Mouse (Mus musculus) spleen, postnatal 14 days (tissue): ENCODE measurements around the gene Fndc11.

Experiments
- DNase-seq, 2 experiments: peaks; one replicate each; pipeline ENCODE4 v3.0.0; 2021 to 2022; ENCODE audit warnings: low spot score in 2 of 2

Gene Fndc11

GRCm38 (mm10) chr2:181218881-181219485 is 830 bp upstream of the Fndc11 start:
- DNase-seq: no peak

- no peak for DNase-seq
These were observed 548 bp downstream of the Fndc11 start for GRCm38 (mm10) chr2:181220361-181220760.

- no peak for DNase-seq
These were observed 5.2 kb downstream of the Fndc11 start for GRCm38 (mm10) chr2:181224994-181225393.

GRCm38 (mm10) chr2:181227122-181227521 is 7.3 kb downstream of the Fndc11 start:
- DNase-seq: no peak

GRCm38 (mm10) chr2:181228335-181228734 is 8.5 kb downstream of the Fndc11 start:
- DNase-seq: no peak

GRCm38 (mm10) chr2:181231171-181231570 is 11.4 kb downstream of the Fndc11 start:
- DNase-seq: no peak

GRCm38 (mm10) chr2:181233443-181233842 is 13.6 kb downstream of the Fndc11 start:
- DNase-seq: no peak

- DNase-seq: no peak
These were observed 14.9 kb downstream of the Fndc11 start for GRCm38 (mm10) chr2:181234680-181235079.

- DNase-seq: no peak
These were observed 16.1 kb downstream of the Fndc11 start for GRCm38 (mm10) chr2:181235681-181236566.

GRCm38 (mm10) chr2:181237251-181238014 is 17.6 kb downstream of the Fndc11 start:
- DNase-seq: no peak

GRCm38 (mm10) chr2:181238091-181238610 is 18.3 kb downstream of the Fndc11 start:
- no peak for DNase-seq

GRCm38 (mm10) chr2:181238861-181239260 is 19.0 kb downstream of the Fndc11 start:
- DNase-seq: no peak

- no peak for DNase-seq
These were observed 19.4 kb downstream of the Fndc11 start for GRCm38 (mm10) chr2:181239261-181239660.

- no peak for DNase-seq
These were observed 21.1 kb downstream of the Fndc11 start for GRCm38 (mm10) chr2:181240806-181241440.

- peak in 1 of 2 experiments; percentile 45 for DNase-seq
These were observed 21.9 kb downstream of the Fndc11 start, which contains the start of gene Helz2 for GRCm38 (mm10) chr2:181241602-181242313. Gene Helz2, minus strand, starts transcription at chr2:181242027.

GRCm38 (mm10) chr2:181242314-181242665 is 22.5 kb downstream of the Fndc11 start:
- DNase-seq: no peak

GRCm38 (mm10) chr2:181243706-181244394 is 24.0 kb downstream of the Fndc11 start:
- no peak for DNase-seq

- DNase-seq: no peak
These were observed 25.2 kb downstream of the Fndc11 start for GRCm38 (mm10) chr2:181245031-181245430.

GRCm38 (mm10) chr2:181249217-181249616 is 29.4 kb downstream of the Fndc11 start:
- no peak for DNase-seq

GRCm38 (mm10) chr2:181251841-181252240 is 32.0 kb downstream of the Fndc11 start:
- no peak for DNase-seq
